Mouse (Mus musculus) liver, adult 2 months (tissue): ENCODE measurements around the gene Usp6nl. TPM values are rescaled to one million over a fixed set of nuclear protein-coding genes. Genes with fewer than 3 reads are reported as not detected.

Source experiments
- DNase-seq: peaks from one replicate; pipeline ENCODE4 v3.0.0-alpha.2; 2011; ENCODE audit warnings: low read depth, low spot score; ENCODE audit errors: extremely low read depth
- H3K27ac ChIP-seq: fragments of 200-500 bp; replicated peaks from 2 replicates; pipeline ENCODE4 v1.5.1; 2012; ENCODE audit warnings: low read depth, mild to moderate bottlenecking, control low read depth, inconsistent platforms, low read length; ENCODE audit not compliant: insufficient read depth
- H3K27me3 ChIP-seq: fragments of 200-500 bp; 2 replicates; pipeline ENCODE4 v1.6.1; 2012; ENCODE audit warnings: mild to moderate bottlenecking, moderate library complexity, low read length, inconsistent platforms; ENCODE audit not compliant: control insufficient read depth, insufficient read depth
- H3K36me3 ChIP-seq: fragments of 200-500 bp; 2 replicates; pipeline ENCODE4 v1.6.1; 2012; ENCODE audit warnings: low read length, inconsistent platforms; ENCODE audit not compliant: control insufficient read depth, insufficient read depth
- H3K4me1 ChIP-seq: fragments of 200-500 bp; 2 replicates; pipeline ENCODE4 v1.6.1; 2011; ENCODE audit warnings: low read length; ENCODE audit not compliant: control insufficient read depth, insufficient read depth
- H3K4me3 ChIP-seq: fragments of 200-500 bp; 2 replicates; pipeline ENCODE4 v1.5.1; 2011; ENCODE audit warnings: low read depth, mild to moderate bottlenecking, control low read depth, low read length, moderate library complexity; ENCODE audit not compliant: insufficient read depth
- H3K79me2 ChIP-seq: fragments of 200-500 bp; 2 replicates; pipeline ENCODE4 v1.6.1; 2012; ENCODE audit warnings: inconsistent platforms, mild to moderate bottlenecking, low read length, moderate library complexity; ENCODE audit not compliant: control insufficient read depth, insufficient read depth
- H3K9ac ChIP-seq: fragments of 200-500 bp; 2 replicates; pipeline ENCODE4 v1.6.1; 2012; ENCODE audit warnings: low read depth, mild to moderate bottlenecking, control low read depth, inconsistent platforms, low read length
- CTCF ChIP-seq: fragments of 200-500 bp; IDR thresholded peaks from 2 replicates; pipeline ENCODE4 v1.5.1; 2011; ENCODE audit warnings: low read depth, low read length, control low read depth
- POLR2A ChIP-seq: fragments of 200-500 bp; IDR thresholded peaks from 2 replicates; pipeline ENCODE4 v1.6.1; 2011; ENCODE audit warnings: low read length, control low read depth; ENCODE audit not compliant: insufficient read depth; ENCODE audit errors: extremely low read depth
- WGBS: fragments of 180-500 bp; shearing (Covaris S2); methylation state at CpG from one replicate; pipeline ENCODE4 v1.1.7; 2018; 5-methylcytosine and 5-hydroxymethylcytosine counted together
- polyA plus RNA-seq: library from polyadenylated mRNA; depleted of rRNA; stranded (reverse); fragments of >200 nt; gene quantifications from 2 replicates; pipeline ENCODE4 v1.2.3, GENCODE M21; 2012
- total RNA-seq: library from RNA; depleted of rRNA; stranded (reverse); fragments of >200 nt; gene quantifications from 2 replicates; pipeline ENCODE4 v1.2.3, GENCODE M21; 2014

Gene Usp6nl
- total and polyA plus RNA-seq, 2 experiments = 7.6 to 7.9 TPM

DNA sequence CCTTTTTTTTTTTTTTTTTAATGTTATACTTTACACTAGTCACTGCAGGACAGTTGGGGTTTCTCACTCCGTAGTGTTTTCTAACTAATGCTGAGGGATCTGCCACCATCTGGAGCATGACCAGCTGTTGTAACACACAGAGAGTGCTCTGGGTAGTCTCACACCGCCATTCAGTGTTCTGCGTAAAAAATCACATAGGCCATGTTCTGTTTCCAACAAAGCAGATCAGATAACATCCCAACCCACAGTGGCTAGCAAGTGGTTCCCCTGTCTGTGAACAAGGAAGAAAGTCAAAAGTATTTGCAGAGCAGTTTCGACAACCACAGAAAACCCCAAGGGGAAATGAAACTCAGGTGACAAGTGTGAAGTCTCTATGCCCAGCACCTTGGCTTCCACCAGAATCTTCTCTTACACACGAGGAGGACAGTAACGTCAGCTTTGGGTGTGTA, 13.1 kb upstream of the Usp6nl start:
- Histone ChIP-seq H3K9ac (no peak overlapping the region), H3K79me2 (no peaks in the 10 kb centered on the region), H3K36me3 (no peaks in the 10 kb centered on the region), H3K4me3 (no peak overlapping the region), H3K27ac (no peak overlapping the region), H3K27me3 (no peaks in the 10 kb centered on the region), H3K4me1 (no peaks in the 10 kb centered on the region; the same call in 1 of the 2 replicates)
- no peak for DNase-seq
- WGBS = 87% methylated on average over 6 of the region's 6 CpGs
- no peak for TF ChIP-seq POLR2A
- no peak for TF ChIP-seq CTCF

DNA sequence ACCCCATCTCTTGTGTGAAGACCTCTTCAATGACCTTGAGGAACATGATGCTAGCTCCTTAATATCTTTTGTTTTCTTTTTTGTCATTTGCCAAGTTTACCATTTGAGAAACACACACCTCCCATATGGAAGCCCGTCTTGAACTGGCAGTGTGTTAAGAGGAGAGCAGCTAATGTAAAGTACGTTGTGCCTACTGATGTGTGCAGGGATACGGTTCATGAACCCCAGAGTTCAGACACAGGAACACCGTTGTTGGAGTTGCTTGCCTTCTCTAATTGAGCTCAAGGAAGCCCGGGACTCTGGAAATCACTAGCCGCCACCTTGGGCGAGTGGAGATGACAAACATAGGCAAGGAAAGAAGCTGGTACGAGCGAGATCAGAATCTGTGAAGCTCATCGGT, 9.7 kb upstream of the Usp6nl start:
- Histone ChIP-seq H3K9ac (no peak overlapping the region), H3K4me1 (no peaks in the 10 kb centered on the region), H3K4me3 (no peak overlapping the region), H3K27ac (no peak overlapping the region), H3K36me3 (no peaks in the 10 kb centered on the region), H3K27me3 (no peaks in the 10 kb centered on the region), H3K79me2 (no peaks in the 10 kb centered on the region)
- TF ChIP-seq CTCF (no peak), POLR2A (no peak)
- DNase-seq = no peak
- 93% methylated on average over 10 of the region's 10 CpGs for WGBS

DNA sequence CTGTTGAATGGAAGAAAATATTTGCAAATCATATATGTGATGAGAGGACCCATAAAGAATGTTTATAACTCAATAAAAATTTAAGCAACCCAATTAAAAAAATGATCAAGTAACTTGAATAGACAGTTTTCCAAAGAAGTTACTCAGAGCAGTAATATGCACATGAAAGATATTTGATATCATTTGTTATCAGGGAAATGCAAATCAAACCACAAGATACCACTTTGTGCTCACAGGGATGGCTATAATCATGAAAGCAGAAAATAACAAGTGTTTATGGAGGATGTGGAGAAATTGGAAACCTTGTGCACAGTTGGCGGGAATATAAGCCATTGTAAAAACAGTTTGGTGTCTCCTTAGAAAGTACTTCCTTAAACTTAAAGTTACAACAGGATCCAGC, 8.7 kb upstream of the Usp6nl start:
- Histone ChIP-seq H3K4me3 (no peak overlapping the region), H3K9ac (no peak overlapping the region), H3K36me3 (no peaks in the 10 kb centered on the region), H3K4me1 (no peaks in the 10 kb centered on the region), H3K79me2 (no peaks in the 10 kb centered on the region), H3K27ac (no peak overlapping the region), H3K27me3 (no peaks in the 10 kb centered on the region)
- WGBS = 98% methylated on average over 1 of the region's 1 CpGs
- TF ChIP-seq POLR2A (no peak), CTCF (no peak)
- no peak for DNase-seq

DNA sequence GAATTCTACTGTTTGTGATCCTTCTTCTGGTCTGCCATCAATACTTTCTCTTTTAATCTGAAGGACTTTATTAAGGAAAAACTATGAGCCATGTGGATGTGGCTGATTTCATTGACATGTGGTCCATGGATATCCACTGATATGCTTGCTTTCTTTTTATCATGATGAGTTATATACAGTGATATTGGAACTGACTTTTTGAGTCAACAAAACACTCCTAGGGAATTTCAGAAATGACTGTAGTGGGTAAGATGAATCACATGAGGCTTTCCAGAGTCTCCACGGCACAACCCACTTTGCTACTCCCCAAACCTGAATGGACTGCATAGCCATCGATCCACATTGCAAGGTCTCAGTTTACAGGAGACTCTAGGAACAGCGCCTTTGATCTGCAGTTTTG, 2.3 kb upstream of the Usp6nl start:
- TF ChIP-seq POLR2A = no peak
- TF ChIP-seq CTCF = no peak

DNA sequence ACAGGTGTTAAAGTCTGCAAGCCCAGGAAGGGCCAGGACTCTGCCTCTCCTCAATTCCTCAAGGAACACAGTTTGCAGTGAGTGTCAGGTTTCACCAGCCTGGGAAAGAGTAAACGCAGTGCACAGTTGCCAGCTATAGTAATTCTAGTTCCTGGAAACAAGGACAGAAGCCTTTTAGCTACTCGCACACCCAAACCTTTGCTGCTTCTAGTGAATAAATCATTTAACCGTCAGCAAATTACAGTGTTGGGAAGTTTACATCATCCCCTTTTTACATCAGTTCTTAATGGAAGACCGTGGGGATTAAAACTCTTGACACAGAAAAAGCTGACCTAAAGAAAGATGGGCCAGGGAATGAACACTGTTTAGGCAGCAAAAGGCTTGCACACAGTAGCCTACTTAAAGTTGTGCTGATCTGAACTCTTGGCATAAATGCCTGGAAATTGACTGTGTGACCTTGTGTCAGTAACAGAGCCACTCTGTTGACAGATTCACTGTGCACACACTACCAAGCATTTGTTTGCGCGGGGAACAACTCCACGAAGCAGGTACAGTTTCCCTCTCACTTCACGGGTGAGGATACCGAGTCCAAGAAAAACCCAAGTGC, 595 bp upstream of the Usp6nl start:
- H3K9ac ChIP-seq = peak overlapping the region; percentile 79
- H3K4me3 ChIP-seq = peak overlapping the region; percentile 70
- peaks cover 10% of the 10 kb centered on the region; the same call in 1 of the 2 replicates for H3K79me2 ChIP-seq
- H3K4me1 ChIP-seq = peaks cover 3% of the 10 kb centered on the region
- H3K36me3 ChIP-seq = no peaks in the 10 kb centered on the region
- H3K27ac ChIP-seq = peak overlapping the region; percentile 88
- peak; percentile 96 for DNase-seq
- no peaks in the 10 kb centered on the region for H3K27me3 ChIP-seq
- TF ChIP-seq CTCF = no peak
- no peak for TF ChIP-seq POLR2A
- WGBS = 6% methylated on average over 9 of the region's 9 CpGs

More for the DNA sequence above, 2.3 kb upstream of the Usp6nl start:
- Histone ChIP-seq H3K36me3 (no peaks in the 10 kb centered on the region), H3K4me1 (peaks cover 3% of the 10 kb centered on the region), H3K4me3 (no peak overlapping the region), H3K27me3 (no peaks in the 10 kb centered on the region), H3K79me2 (peaks cover 4% of the 10 kb centered on the region; the same call in 1 of the 2 replicates), H3K27ac (no peak overlapping the region), H3K9ac (no peak overlapping the region)
- WGBS = 89% methylated on average over 3 of the region's 3 CpGs
- no peak for DNase-seq

DNA sequence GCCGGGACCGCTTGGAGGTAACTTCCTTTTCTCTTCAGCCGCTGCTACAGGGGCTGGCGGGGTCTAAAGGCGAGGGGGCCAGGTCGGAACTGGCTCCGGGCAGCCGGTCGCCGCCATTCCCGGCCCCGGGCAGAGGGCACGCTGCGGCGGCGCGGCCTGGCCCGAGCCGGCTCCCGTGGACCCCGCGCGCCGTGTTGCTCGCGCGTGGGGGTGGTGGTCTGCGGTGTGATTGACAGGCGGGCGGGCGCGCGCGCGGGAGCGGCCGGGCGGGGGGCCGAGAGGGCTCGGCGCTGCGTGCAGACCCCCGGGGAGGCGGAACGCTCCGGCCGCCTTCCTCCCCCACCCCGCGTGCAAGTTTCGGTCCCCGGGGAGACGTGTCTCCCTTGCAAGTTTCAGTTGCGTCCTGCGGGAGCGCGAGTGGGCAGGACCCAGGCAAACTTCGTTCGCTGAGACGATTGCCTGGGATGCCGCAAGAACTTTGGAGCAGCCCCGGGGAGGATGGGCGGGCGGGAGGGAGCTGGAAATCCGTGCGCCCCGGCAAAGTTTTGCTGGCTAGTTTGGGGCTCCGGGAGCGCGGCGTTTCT, 563 bp downstream of the Usp6nl start:
- under 1% methylated on average over 49 of the region's 70 CpGs for WGBS
- Histone ChIP-seq H3K36me3 (no peaks in the 10 kb centered on the region), H3K79me2 (peaks cover 10% of the 10 kb centered on the region; the same call in 1 of the 2 replicates), H3K4me3 (peak overlapping the region; percentile 64), H3K27me3 (no peaks in the 10 kb centered on the region), H3K4me1 (peaks cover 3% of the 10 kb centered on the region), H3K27ac (peak overlapping the region; percentile 77), H3K9ac (peak overlapping the region; percentile 93)
- no peak for TF ChIP-seq POLR2A
- TF ChIP-seq CTCF = 0 out of 2 replicates have a peak, but pooled peaks have one; percentile 14
- peak; percentile 55 for DNase-seq
